Mouse (Mus musculus) liver, embryonic 11.5 days (tissue): ENCODE data around the gene Tox3. TPM values are rescaled to one million over a fixed set of nuclear protein-coding genes. Genes with fewer than 3 reads are reported as not detected.

Experiments used
- ATAC-seq: fragments of 200-750 bp; cut with Nextera tagmentation; replicated peaks from 2 replicates; pipeline ENCODE4 v1.8.0; 2017; ENCODE audit warnings: moderate number of reproducible peaks, mild to moderate bottlenecking, moderate TSS enrichment, moderate library complexity; ENCODE audit not compliant: low FRiP score
- DNase-seq: peaks from one replicate; pipeline ENCODE4 v3.0.0-alpha.2; 2017; ENCODE audit warnings: low spot score
- H3K27ac ChIP-seq: fragments of 300-500 bp; sonication (generic); 2 replicates; pipeline ENCODE4 v1.5.1; 2014; ENCODE audit warnings: mild to moderate bottlenecking, low read depth, low read length, control low read depth
- H3K27me3 ChIP-seq: fragments of 300-500 bp; sonication (generic); replicated peaks from 2 replicates; pipeline ENCODE4 v1.6.1; 2014; ENCODE audit warnings: low read length, mixed read lengths; ENCODE audit not compliant: control insufficient read depth, insufficient read depth
- H3K36me3 ChIP-seq: fragments of 300-500 bp; sonication (generic); 2 replicates; pipeline ENCODE4 v1.6.1; 2014; ENCODE audit warnings: mild to moderate bottlenecking, low read length, moderate library complexity, mixed read lengths; ENCODE audit not compliant: control insufficient read depth, insufficient read depth
- H3K4me1 ChIP-seq: fragments of 300-500 bp; sonication (generic); replicated peaks from 2 replicates; pipeline ENCODE4 v1.6.1; 2014; ENCODE audit warnings: low read length, mixed read lengths; ENCODE audit not compliant: control insufficient read depth, insufficient read depth
- H3K4me2 ChIP-seq: fragments of 300-500 bp; sonication (generic); 2 replicates; pipeline ENCODE4 v1.6.1; 2014; ENCODE audit warnings: mild to moderate bottlenecking, control low read depth, moderate library complexity
- H3K4me3 ChIP-seq: fragments of 300-500 bp; sonication (generic); 2 replicates; pipeline ENCODE4 v1.5.1; 2014; ENCODE audit warnings: low read depth, low read length, control low read depth
- H3K9ac ChIP-seq: fragments of 300-500 bp; sonication (generic); 2 replicates; pipeline ENCODE4 v1.6.1; 2014; ENCODE audit warnings: low read depth, low read length, control low read depth
- H3K9me3 ChIP-seq: fragments of 300-500 bp; sonication (generic); 2 replicates; pipeline ENCODE4 v1.6.1; 2016; ENCODE audit warnings: low read length, inconsistent platforms, mixed read lengths; ENCODE audit not compliant: control insufficient read depth
- WGBS: fragments of 180-500 bp; shearing (Covaris S2); extraction: QIAGEN DNeasy Blood & Tissue Kit; methylation state at CpG from one replicate; pipeline ENCODE4 v1.1.7; 2014; 5-methylcytosine and 5-hydroxymethylcytosine counted together
- polyA plus RNA-seq: library from polyadenylated mRNA; unstranded; fragments of >200 nt; fragmentation: Nextera tagmentation; extraction: Ambion mirVana; gene quantifications from 2 replicates; pipeline ENCODE4 v1.2.1, GENCODE M21; 2014

Gene Tox3
- polyA plus RNA-seq, 1 experiment from 2014 or later, result 1.8 TPM

DNA sequence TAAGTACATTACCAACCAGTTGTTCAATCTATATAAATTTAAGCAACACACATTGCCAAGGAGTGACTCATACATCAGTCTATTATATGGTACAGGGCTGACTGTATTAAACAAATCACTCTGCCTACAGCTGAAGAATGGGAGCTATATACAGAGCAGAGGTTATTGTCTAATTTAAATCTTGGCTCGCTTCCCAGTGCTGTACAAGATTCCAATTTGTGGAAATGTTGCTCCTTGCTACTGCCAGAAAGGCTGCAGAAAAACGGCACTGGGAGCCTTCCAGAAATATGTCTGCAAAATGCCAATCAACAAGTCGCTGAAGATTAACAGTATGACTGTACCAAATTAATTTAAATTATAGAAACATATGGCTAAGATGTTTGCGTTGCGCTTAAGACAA lies 45.9 kb downstream of the Tox3 start:
- H3K9me3 ChIP-seq, result 0 out of 2 replicates have a peak, but pooled peaks cover 3% of the 10 kb centered on the region
- H3K27me3 ChIP-seq, result no peaks in the 10 kb centered on the region
- H3K27ac ChIP-seq, result no peak overlapping the region
- H3K4me3 ChIP-seq, result no peak overlapping the region
- no peaks in the 10 kb centered on the region for H3K36me3 ChIP-seq
- 68% methylated on average over 5 of the region's 5 CpGs for WGBS
- H3K4me2 ChIP-seq, result no peak overlapping the region
- DNase-seq (no peak), ATAC-seq (no peak)
- no peak overlapping the region for H3K9ac ChIP-seq
- no peaks in the 10 kb centered on the region for H3K4me1 ChIP-seq

DNA sequence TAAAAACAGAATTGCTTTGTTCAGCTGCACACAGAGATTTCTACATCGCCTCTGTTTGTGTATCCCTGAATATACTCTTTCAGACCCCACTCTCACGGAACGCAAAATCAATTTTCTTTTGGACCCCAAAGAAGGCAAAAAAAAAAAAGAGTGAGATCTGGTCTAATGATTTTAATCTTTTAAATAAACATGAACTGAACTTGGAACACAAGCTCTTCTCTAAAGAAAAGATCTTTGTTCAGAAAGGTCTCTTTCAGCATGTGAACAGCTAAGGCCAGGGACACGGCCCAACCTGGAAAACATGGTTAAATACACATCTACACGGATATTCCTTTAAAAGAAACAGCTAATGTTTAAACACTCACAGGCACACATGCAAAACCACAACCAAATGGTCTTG lies 46.6 kb downstream of the Tox3 start:
- Histone ChIP-seq H3K36me3 (no peaks in the 10 kb centered on the region), H3K9ac (no peak overlapping the region)
- DNase-seq, result no peak

GRCm38 (mm10) chr8:90300973-90301372 lies 47.2 kb downstream of the Tox3 start:
- Histone ChIP-seq H3K9me3 (no peaks in the 10 kb centered on the region), H3K9ac (no peak overlapping the region), H3K4me2 (no peak overlapping the region), H3K27ac (no peak overlapping the region), H3K36me3 (no peaks in the 10 kb centered on the region), H3K4me1 (no peaks in the 10 kb centered on the region), H3K27me3 (no peaks in the 10 kb centered on the region), H3K4me3 (no peak overlapping the region)
- DNase-seq (no peak), ATAC-seq (no peak)
- 57% methylated on average over 2 of the region's 2 CpGs for WGBS

More for the DNA sequence above, 46.6 kb downstream of the Tox3 start:
- H3K27ac ChIP-seq, result no peak overlapping the region
- no peak overlapping the region for H3K4me2 ChIP-seq
- no peaks in the 10 kb centered on the region for H3K4me1 ChIP-seq
- H3K27me3 ChIP-seq, result no peaks in the 10 kb centered on the region
- WGBS, result 71% methylated on average over 5 of the region's 5 CpGs
- ATAC-seq, result no peak
- H3K4me3 ChIP-seq, result no peak overlapping the region
- no peaks in the 10 kb centered on the region for H3K9me3 ChIP-seq

- no peak overlapping the region for H3K27ac ChIP-seq
- no peak overlapping the region for H3K4me2 ChIP-seq
- H3K9me3 ChIP-seq, result no peaks in the 10 kb centered on the region
- 70% methylated on average over 3 of the region's 3 CpGs for WGBS
- DNase-seq, result no peak
- ATAC-seq, result no peak
- no peaks in the 10 kb centered on the region for H3K4me1 ChIP-seq
- H3K4me3 ChIP-seq, result no peak overlapping the region
- H3K36me3 ChIP-seq, result no peaks in the 10 kb centered on the region
- H3K9ac ChIP-seq, result no peak overlapping the region
- H3K27me3 ChIP-seq, result no peaks in the 10 kb centered on the region
These were observed 54.1 kb downstream of the Tox3 start for GRCm38 (mm10) chr8:90294061-90294460.

DNA sequence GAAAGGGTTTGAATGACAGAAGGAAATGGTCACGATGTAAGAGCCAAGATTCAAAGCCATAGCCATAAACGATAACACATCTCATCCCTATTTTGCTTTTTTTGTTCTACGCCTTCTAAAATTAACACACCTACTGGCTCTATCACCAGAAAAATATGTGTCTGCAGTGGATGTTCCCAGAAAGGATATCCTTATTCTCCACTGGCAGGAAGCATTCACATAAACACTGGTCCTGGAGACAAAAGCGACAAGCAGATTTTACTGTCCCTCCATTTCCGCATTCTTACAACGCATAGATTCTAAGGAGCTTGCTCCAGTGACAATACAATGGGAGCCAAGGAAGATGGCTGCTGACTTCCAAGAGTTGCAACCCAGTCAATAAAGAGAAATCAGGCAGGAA lies 57.3 kb downstream of the Tox3 start:
- ATAC-seq (no peak), DNase-seq (no peak)
- Histone ChIP-seq H3K9me3 (no peaks in the 10 kb centered on the region), H3K4me1 (no peaks in the 10 kb centered on the region), H3K36me3 (no peaks in the 10 kb centered on the region), H3K4me2 (no peak overlapping the region), H3K4me3 (no peak overlapping the region), H3K9ac (no peak overlapping the region), H3K27me3 (no peaks in the 10 kb centered on the region), H3K27ac (no peak overlapping the region)
- 83% methylated on average over 6 of the region's 6 CpGs for WGBS

DNA sequence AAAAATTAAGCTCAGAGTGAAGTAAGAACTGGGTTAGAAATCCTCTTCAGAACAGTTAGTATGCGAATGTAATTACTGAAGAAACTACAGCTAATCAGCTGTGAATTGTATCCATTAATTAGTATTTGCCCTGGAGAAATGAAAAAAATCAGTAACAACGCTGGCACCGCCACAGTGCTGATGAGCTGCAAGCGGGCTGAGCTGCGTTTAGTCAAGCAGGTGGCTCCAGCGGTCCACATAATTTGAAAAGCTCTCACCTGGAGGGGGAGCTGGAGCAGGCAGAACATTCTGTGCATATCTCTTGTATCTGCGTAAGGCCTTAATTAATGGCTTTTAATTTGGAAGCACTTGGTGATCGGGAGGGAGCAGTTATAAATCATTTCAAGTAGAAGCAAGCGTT lies 71.4 kb downstream of the Tox3 start:
- ATAC-seq (no peak), DNase-seq (no peak)
- H3K4me3 ChIP-seq, result no peak overlapping the region
- H3K36me3 ChIP-seq, result no peaks in the 10 kb centered on the region
- no peak overlapping the region for H3K4me2 ChIP-seq
- no peaks in the 10 kb centered on the region for H3K4me1 ChIP-seq
- no peak overlapping the region for H3K9ac ChIP-seq
- no peaks in the 10 kb centered on the region for H3K27me3 ChIP-seq
- WGBS, result 85% methylated on average over 9 of the region's 9 CpGs
- no peaks in the 10 kb centered on the region for H3K9me3 ChIP-seq
- H3K27ac ChIP-seq, result no peak overlapping the region

DNA sequence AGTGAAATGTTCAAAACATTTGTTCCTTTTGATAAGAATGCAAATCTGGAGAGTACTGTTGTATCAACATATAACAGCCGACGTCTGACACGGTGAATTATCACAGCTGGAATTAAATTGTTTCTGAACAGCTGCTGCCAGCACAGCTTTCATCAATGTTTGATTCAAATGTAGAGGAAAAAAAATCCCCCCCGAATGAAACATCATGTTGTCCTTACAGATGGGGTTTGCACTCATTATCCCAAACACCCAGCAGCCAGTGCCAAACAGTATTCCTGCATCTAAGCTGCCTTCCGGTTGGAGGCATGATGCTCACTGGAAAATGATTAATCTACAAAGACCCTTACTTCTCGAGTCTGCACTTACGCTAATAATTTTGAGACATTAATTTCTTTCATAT lies 75.0 kb downstream of the Tox3 start:
- Histone ChIP-seq H3K27ac (no peak overlapping the region), H3K4me1 (no peaks in the 10 kb centered on the region), H3K36me3 (no peaks in the 10 kb centered on the region), H3K4me2 (no peak overlapping the region), H3K9me3 (no peaks in the 10 kb centered on the region), H3K27me3 (no peaks in the 10 kb centered on the region), H3K4me3 (no peak overlapping the region), H3K9ac (no peak overlapping the region)
- ATAC-seq (no peak), DNase-seq (no peak)
- WGBS, result 79% methylated on average over 7 of the region's 7 CpGs

GRCm38 (mm10) chr8:90271920-90272319 lies 76.2 kb downstream of the Tox3 start:
- Histone ChIP-seq H3K36me3 (no peaks in the 10 kb centered on the region), H3K9me3 (no peaks in the 10 kb centered on the region), H3K27ac (no peak overlapping the region), H3K27me3 (no peaks in the 10 kb centered on the region), H3K4me3 (no peak overlapping the region), H3K9ac (no peak overlapping the region), H3K4me2 (no peak overlapping the region), H3K4me1 (no peaks in the 10 kb centered on the region)
- no peak for ATAC-seq
- 88% methylated on average over 10 of the region's 10 CpGs for WGBS
- no peak for DNase-seq

DNA sequence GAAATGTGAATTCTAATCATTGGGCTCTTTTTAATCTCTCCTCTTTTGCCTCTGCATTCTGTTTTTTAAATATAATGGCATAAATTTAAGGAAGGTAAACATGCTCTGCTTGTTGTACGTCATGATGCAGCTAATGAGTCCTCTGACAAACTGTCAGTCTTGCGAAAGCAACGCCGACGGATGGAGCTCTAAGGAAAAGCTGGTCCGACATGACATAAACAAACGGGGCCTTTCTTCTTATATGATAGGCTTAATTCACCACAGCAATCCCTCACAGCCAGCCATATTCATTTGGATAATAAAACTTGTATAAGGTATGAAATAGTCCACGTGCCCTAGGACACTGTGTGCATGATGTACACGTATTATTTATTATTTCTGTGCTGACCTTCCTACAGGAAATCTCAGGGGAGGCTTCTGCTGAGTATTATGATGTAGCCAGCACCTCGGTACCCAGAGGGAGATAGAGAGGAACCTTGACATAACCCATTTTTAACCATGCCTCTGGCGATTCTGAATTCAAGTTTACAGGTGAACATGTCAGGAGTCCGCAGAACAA lies 80.4 kb downstream of the Tox3 start:
- DNase-seq (no peak), ATAC-seq (no peak)
- Histone ChIP-seq H3K27me3 (no peaks in the 10 kb centered on the region), H3K9me3 (no peaks in the 10 kb centered on the region), H3K27ac (no peak overlapping the region), H3K4me3 (no peak overlapping the region), H3K9ac (no peak overlapping the region), H3K4me1 (no peaks in the 10 kb centered on the region), H3K4me2 (no peak overlapping the region), H3K36me3 (no peaks in the 10 kb centered on the region)
- 71% methylated on average over 12 of the region's 12 CpGs for WGBS
